Mouse (Mus musculus) kidney, postnatal 25 days (tissue): ENCODE data around the gene Dhrs2.

ENCODE experiments used
- DNase-seq, 2 experiments: peaks; one replicate each; pipeline ENCODE4 v3.0.0; 2021; ENCODE audit warnings: mixed read lengths in 2 of 2

Dhrs2 gene

GRCm38 (mm10) chr14:55253580-55253979 lies 31.8 kb downstream of the Dhrs2 start:
- no peak for DNase-seq

GRCm38 (mm10) chr14:55255443-55255842 lies 33.6 kb downstream of the Dhrs2 start:
- no peak for DNase-seq

GRCm38 (mm10) chr14:55271158-55271557 lies 49.4 kb downstream of the Dhrs2 start:
- DNase-seq = peak; percentile 44 to 66

- no peak for DNase-seq
Observed at GRCm38 (mm10) chr14:55273023-55273422, 51.2 kb downstream of the Dhrs2 start.

- no peak for DNase-seq
Observed at GRCm38 (mm10) chr14:55274810-55275209, 53.0 kb downstream of the Dhrs2 start.

- DNase-seq = no peak
Observed at GRCm38 (mm10) chr14:55279322-55280069, 57.7 kb downstream of the Dhrs2 start.
